Mouse (Mus musculus) liver, embryonic 12.5 days (tissue): ENCODE results near the gene Sec23b. TPM values are rescaled to one million over a fixed set of nuclear protein-coding genes. Genes with fewer than 3 reads are reported as not detected.

ENCODE experiments used
- ATAC-seq: fragments of 200-750 bp; cut with Nextera tagmentation; 2 replicates; pipeline ENCODE4 v1.8.0; 2017; ENCODE audit warnings: moderate number of reproducible peaks, mild to moderate bottlenecking, moderate library complexity
- H3K27ac ChIP-seq: fragments of 300-500 bp; sonication (generic); 2 replicates; pipeline ENCODE4 v1.5.1; 2016; ENCODE audit warnings: mild to moderate bottlenecking
- H3K27me3 ChIP-seq: fragments of 300-500 bp; sonication (generic); replicated peaks from 2 replicates; pipeline ENCODE4 v1.6.1; 2016; ENCODE audit warnings: mild to moderate bottlenecking, moderate library complexity
- H3K36me3 ChIP-seq: fragments of 300-500 bp; sonication (generic); 2 replicates; pipeline ENCODE4 v1.6.1; 2016; ENCODE audit warnings: mild to moderate bottlenecking, moderate library complexity
- H3K4me1 ChIP-seq: fragments of 300-500 bp; sonication (generic); 2 replicates; pipeline ENCODE4 v1.6.1; 2016
- H3K4me2 ChIP-seq: fragments of 300-500 bp; sonication (generic); 2 replicates; pipeline ENCODE4 v1.6.1; 2016; ENCODE audit warnings: mild to moderate bottlenecking, moderate library complexity
- H3K4me3 ChIP-seq: fragments of 300-500 bp; sonication (generic); 2 replicates; pipeline ENCODE4 v1.5.1; 2016; ENCODE audit warnings: mild to moderate bottlenecking, moderate library complexity
- H3K9ac ChIP-seq: fragments of 300-500 bp; sonication (generic); 2 replicates; pipeline ENCODE4 v1.6.1; 2016; ENCODE audit warnings: mild to moderate bottlenecking, moderate library complexity
- H3K9me3 ChIP-seq: fragments of 300-500 bp; sonication (generic); replicated peaks from 2 replicates; pipeline ENCODE4 v1.6.1; 2016; ENCODE audit warnings: mild to moderate bottlenecking, moderate library complexity
- WGBS: fragments of 180-500 bp; shearing (Covaris S2); methylation state at CpG from one replicate; pipeline ENCODE4 v1.1.7; 2016; ENCODE audit not compliant: insufficient replicate concordance; 5-methylcytosine and 5-hydroxymethylcytosine counted together
- polyA plus RNA-seq: library from polyadenylated mRNA; unstranded; fragments of >200 nt; fragmentation: Nextera tagmentation; extraction: Ambion mirVana; gene quantifications from 2 replicates; pipeline ENCODE4 v1.2.1, GENCODE M21; 2016

Gene Sec23b
- polyA plus RNA-seq, 1 experiment from 2014 or later, result 73.1 TPM

GRCm38 (mm10) chr2:144617074-144617874, 61.2 kb downstream of the Sec23b start:
- Histone ChIP-seq H3K27me3 (no peaks in the 10 kb centered on the region), H3K27ac (no peak overlapping the region), H3K9me3 (no peaks in the 10 kb centered on the region), H3K4me3 (no peak overlapping the region), H3K36me3 (0 out of 2 replicates have a peak, but pooled peaks cover 5% of the 10 kb centered on the region), H3K4me1 (peaks cover 12% of the 10 kb centered on the region), H3K4me2 (no peak overlapping the region), H3K9ac (no peak overlapping the region)
- peak; percentile 74 for ATAC-seq
- WGBS, result 57% methylated on average over 16 of the region's 16 CpGs

- H3K36me3 ChIP-seq, result peaks cover 7% of the 10 kb centered on the region; the same call in 1 of the 2 replicates
- H3K4me2 ChIP-seq, result no peak overlapping the region
- ATAC-seq, result no peak
- 82% methylated on average over 6 of the region's 6 CpGs for WGBS
- H3K4me1 ChIP-seq, result peaks cover 11% of the 10 kb centered on the region
- H3K27me3 ChIP-seq, result no peaks in the 10 kb centered on the region
- no peak overlapping the region for H3K27ac ChIP-seq
- no peaks in the 10 kb centered on the region for H3K9me3 ChIP-seq
- no peak overlapping the region for H3K9ac ChIP-seq
- no peak overlapping the region for H3K4me3 ChIP-seq
These were observed 65.5 kb downstream of the Sec23b start for GRCm38 (mm10) chr2:144621491-144621890.

- H3K27me3 ChIP-seq, result no peaks in the 10 kb centered on the region
- H3K4me1 ChIP-seq, result no peaks in the 10 kb centered on the region
- H3K4me2 ChIP-seq, result no peak overlapping the region
- H3K9ac ChIP-seq, result no peak overlapping the region
- 72% methylated on average over 2 of the region's 2 CpGs for WGBS
- no peaks in the 10 kb centered on the region for H3K9me3 ChIP-seq
- peaks cover 9% of the 10 kb centered on the region for H3K36me3 ChIP-seq
- no peak overlapping the region for H3K4me3 ChIP-seq
- no peak for ATAC-seq
- H3K27ac ChIP-seq, result no peak overlapping the region
These were observed 77.5 kb downstream of the Sec23b start for GRCm38 (mm10) chr2:144633551-144633950.

- WGBS, result 62% methylated on average over 5 of the region's 5 CpGs
These were observed 78.2 kb downstream of the Sec23b start for GRCm38 (mm10) chr2:144634231-144634630.

GRCm38 (mm10) chr2:144634729-144635128, 78.7 kb downstream of the Sec23b start:
- H3K9me3 ChIP-seq, result no peaks in the 10 kb centered on the region
- no peak overlapping the region for H3K4me3 ChIP-seq
- 81% methylated on average over 2 of the region's 2 CpGs for WGBS
- H3K36me3 ChIP-seq, result peaks cover 9% of the 10 kb centered on the region
- ATAC-seq, result no peak
- H3K27ac ChIP-seq, result no peak overlapping the region
- H3K4me2 ChIP-seq, result no peak overlapping the region
- H3K9ac ChIP-seq, result no peak overlapping the region
- H3K27me3 ChIP-seq, result no peaks in the 10 kb centered on the region
- H3K4me1 ChIP-seq, result no peaks in the 10 kb centered on the region

More at GRCm38 (mm10) chr2:144634231-144634630, 78.2 kb downstream of the Sec23b start:
- H3K4me3 ChIP-seq, result no peak overlapping the region
- H3K9me3 ChIP-seq, result no peaks in the 10 kb centered on the region
- no peaks in the 10 kb centered on the region for H3K4me1 ChIP-seq
- ATAC-seq, result no peak
- no peak overlapping the region for H3K4me2 ChIP-seq
- no peaks in the 10 kb centered on the region for H3K27me3 ChIP-seq
- H3K9ac ChIP-seq, result no peak overlapping the region
- H3K27ac ChIP-seq, result no peak overlapping the region
- peaks cover 9% of the 10 kb centered on the region for H3K36me3 ChIP-seq

GRCm38 (mm10) chr2:144635644-144636320, 79.8 kb downstream of the Sec23b start:
- Histone ChIP-seq H3K4me3 (no peak overlapping the region), H3K9me3 (no peaks in the 10 kb centered on the region), H3K36me3 (peaks cover 9% of the 10 kb centered on the region), H3K27ac (no peak overlapping the region), H3K27me3 (no peaks in the 10 kb centered on the region), H3K9ac (no peak overlapping the region), H3K4me1 (no peaks in the 10 kb centered on the region), H3K4me2 (no peak overlapping the region)
- peak; percentile 47; the same call in 1 of the 2 replicates for ATAC-seq
- 18% methylated on average over 5 of the region's 5 CpGs for WGBS

- no peak for ATAC-seq
These were observed 81.2 kb downstream of the Sec23b start for GRCm38 (mm10) chr2:144637204-144637603.

GRCm38 (mm10) chr2:144637671-144638395, 81.8 kb downstream of the Sec23b start:
- no peak for ATAC-seq
- H3K4me2 ChIP-seq, result no peak overlapping the region
- whole genome bisulfite sequencing, result 85% methylated on average over 11 of the region's 12 CpGs

More at GRCm38 (mm10) chr2:144637204-144637603, 81.2 kb downstream of the Sec23b start:
- Histone ChIP-seq H3K27me3 (no peaks in the 10 kb centered on the region), H3K27ac (no peak overlapping the region), H3K9ac (no peak overlapping the region), H3K4me3 (no peak overlapping the region), H3K36me3 (peaks cover 8% of the 10 kb centered on the region), H3K4me2 (no peak overlapping the region), H3K9me3 (no peaks in the 10 kb centered on the region), H3K4me1 (no peaks in the 10 kb centered on the region; the same call in 1 of the 2 replicates)
- 76% methylated on average over 4 of the region's 4 CpGs for WGBS

GRCm38 (mm10) chr2:144638719-144639118, 82.7 kb downstream of the Sec23b start:
- no peak overlapping the region for H3K4me3 ChIP-seq
- H3K9me3 ChIP-seq, result no peaks in the 10 kb centered on the region
- H3K4me1 ChIP-seq, result no peaks in the 10 kb centered on the region; the same call in 1 of the 2 replicates
- ATAC-seq, result no peak
- 59% methylated on average over 4 of the region's 4 CpGs for WGBS
- H3K9ac ChIP-seq, result no peak overlapping the region
- no peaks in the 10 kb centered on the region for H3K36me3 ChIP-seq
- no peak overlapping the region for H3K27ac ChIP-seq
- no peak overlapping the region for H3K4me2 ChIP-seq
- H3K27me3 ChIP-seq, result no peaks in the 10 kb centered on the region

More at GRCm38 (mm10) chr2:144637671-144638395, 81.8 kb downstream of the Sec23b start:
- Histone ChIP-seq H3K9me3 (no peaks in the 10 kb centered on the region), H3K4me3 (no peak overlapping the region), H3K27me3 (no peaks in the 10 kb centered on the region), H3K27ac (no peak overlapping the region), H3K4me1 (no peaks in the 10 kb centered on the region; the same call in 1 of the 2 replicates), H3K9ac (no peak overlapping the region), H3K36me3 (peaks cover 2% of the 10 kb centered on the region)

- WGBS, result 76% methylated on average over 7 of the region's 7 CpGs
- no peaks in the 10 kb centered on the region; the same call in 1 of the 2 replicates for H3K4me1 ChIP-seq
- no peaks in the 10 kb centered on the region for H3K36me3 ChIP-seq
- H3K27me3 ChIP-seq, result no peaks in the 10 kb centered on the region
- no peak overlapping the region for H3K27ac ChIP-seq
- no peak overlapping the region for H3K9ac ChIP-seq
- H3K4me3 ChIP-seq, result no peak overlapping the region
- no peak for ATAC-seq
- H3K4me2 ChIP-seq, result no peak overlapping the region
- H3K9me3 ChIP-seq, result no peaks in the 10 kb centered on the region
These were observed 84.1 kb downstream of the Sec23b start for GRCm38 (mm10) chr2:144640101-144640500.
